Mouse (Mus musculus): ENCODE results near the gene Camk1d. TPM values are rescaled to one million over a fixed set of nuclear protein-coding genes. Genes with fewer than 3 reads are reported as not detected.

Gene Camk1d
- polyA plus RNA-seq, 1 experiment: 3.2 TPM

- no peaks in the 10 kb centered on the region for H3K4me1 ChIP-seq (ENCODE audit: control insufficient read depth, insufficient read depth, low read length)
- H3K9ac ChIP-seq (ENCODE audit: low read depth, poor library complexity, severe bottlenecking): no peak overlapping the region
- no peak overlapping the region for H3K4me3 ChIP-seq (ENCODE audit: low read depth, low read length)
- no peaks in the 10 kb centered on the region for H3K27me3 ChIP-seq (ENCODE audit: control insufficient read depth, insufficient read depth, low read length, poor library complexity, severe bottlenecking)
- H3K27ac ChIP-seq (ENCODE audit: insufficient read depth, low read length): no peak overlapping the region
- TF ChIP-seq EP300 (IDR thresholded peaks at IDR 0.05; ENCODE audit: insufficient read depth, low read depth, low read length) (no peak), CTCF (IDR thresholded peaks at IDR 0.05; ENCODE audit: low read depth, low read length) (peak; percentile 24)
- H3K9me3 ChIP-seq (replicated peaks; ENCODE audit: control insufficient read depth, insufficient read depth, low read length, poor library complexity, severe bottlenecking): no peaks in the 10 kb centered on the region
- H3K36me3 ChIP-seq (ENCODE audit: control insufficient read depth, insufficient read depth, low read length, poor library complexity, severe bottlenecking): no peaks in the 10 kb centered on the region
Measured at GRCm38 (mm10) chr2:5403850-5404249, 310.5 kb downstream of the Camk1d start.

- no peak overlapping the region for H3K4me3 ChIP-seq (ENCODE audit: low read depth, low read length)
- no peak overlapping the region for H3K9ac ChIP-seq (ENCODE audit: low read depth, poor library complexity, severe bottlenecking)
- TF ChIP-seq CTCF (IDR thresholded peaks at IDR 0.05; ENCODE audit: low read depth, low read length): no peak
- TF ChIP-seq EP300 (IDR thresholded peaks at IDR 0.05; ENCODE audit: insufficient read depth, low read depth, low read length): no peak
- no peak for TF ChIP-seq POLR2A (IDR thresholded peaks at IDR 0.05; ENCODE audit: insufficient read depth, low read length)
- H3K9me3 ChIP-seq (replicated peaks; ENCODE audit: control insufficient read depth, insufficient read depth, low read length, poor library complexity, severe bottlenecking): no peaks in the 10 kb centered on the region
- H3K27ac ChIP-seq (ENCODE audit: insufficient read depth, low read length): no peak overlapping the region
- no peaks in the 10 kb centered on the region for H3K4me1 ChIP-seq (ENCODE audit: control insufficient read depth, insufficient read depth, low read length)
- H3K36me3 ChIP-seq (ENCODE audit: control insufficient read depth, insufficient read depth, low read length, poor library complexity, severe bottlenecking): no peaks in the 10 kb centered on the region
- H3K27me3 ChIP-seq (ENCODE audit: control insufficient read depth, insufficient read depth, low read length, poor library complexity, severe bottlenecking): no peaks in the 10 kb centered on the region
Measured at GRCm38 (mm10) chr2:5402036-5402435, 312.3 kb downstream of the Camk1d start.

- Histone ChIP-seq H3K9me3 (replicated peaks; ENCODE audit: control insufficient read depth, insufficient read depth, low read length, poor library complexity, severe bottlenecking) (no peaks in the 10 kb centered on the region), H3K4me1 (ENCODE audit: control insufficient read depth, insufficient read depth, low read length) (no peaks in the 10 kb centered on the region), H3K36me3 (ENCODE audit: control insufficient read depth, insufficient read depth, low read length, poor library complexity, severe bottlenecking) (no peaks in the 10 kb centered on the region), H3K9ac (ENCODE audit: low read depth, poor library complexity, severe bottlenecking) (no peak overlapping the region), H3K27ac (ENCODE audit: insufficient read depth, low read length) (no peak overlapping the region), H3K27me3 (ENCODE audit: control insufficient read depth, insufficient read depth, low read length, poor library complexity, severe bottlenecking) (no peaks in the 10 kb centered on the region), H3K4me3 (ENCODE audit: low read depth, low read length) (no peak overlapping the region)
- TF ChIP-seq POLR2A (IDR thresholded peaks at IDR 0.05; ENCODE audit: insufficient read depth, low read length) (no peak), EP300 (IDR thresholded peaks at IDR 0.05; ENCODE audit: insufficient read depth, low read depth, low read length) (no peak), CTCF (IDR thresholded peaks at IDR 0.05; ENCODE audit: low read depth, low read length) (no peak)
Measured at GRCm38 (mm10) chr2:5398505-5398904, 315.8 kb downstream of the Camk1d start.

GRCm38 (mm10) chr2:5398043-5398442 lies 316.3 kb downstream of the Camk1d start:
- H3K9ac ChIP-seq (ENCODE audit: low read depth, poor library complexity, severe bottlenecking): no peak overlapping the region
- TF ChIP-seq EP300 (IDR thresholded peaks at IDR 0.05; ENCODE audit: insufficient read depth, low read depth, low read length) (no peak), CTCF (IDR thresholded peaks at IDR 0.05; ENCODE audit: low read depth, low read length) (no peak), POLR2A (IDR thresholded peaks at IDR 0.05; ENCODE audit: insufficient read depth, low read length) (no peak)
- no peak overlapping the region for H3K27ac ChIP-seq (ENCODE audit: insufficient read depth, low read length)
- no peak overlapping the region for H3K4me3 ChIP-seq (ENCODE audit: low read depth, low read length)
- no peaks in the 10 kb centered on the region for H3K9me3 ChIP-seq (replicated peaks; ENCODE audit: control insufficient read depth, insufficient read depth, low read length, poor library complexity, severe bottlenecking)
- H3K36me3 ChIP-seq (ENCODE audit: control insufficient read depth, insufficient read depth, low read length, poor library complexity, severe bottlenecking): no peaks in the 10 kb centered on the region
- H3K4me1 ChIP-seq (ENCODE audit: control insufficient read depth, insufficient read depth, low read length): no peaks in the 10 kb centered on the region
- H3K27me3 ChIP-seq (ENCODE audit: control insufficient read depth, insufficient read depth, low read length, poor library complexity, severe bottlenecking): no peaks in the 10 kb centered on the region

GRCm38 (mm10) chr2:5397468-5397867 lies 316.8 kb downstream of the Camk1d start:
- Histone ChIP-seq H3K4me3 (ENCODE audit: low read depth, low read length) (no peak overlapping the region), H3K36me3 (ENCODE audit: control insufficient read depth, insufficient read depth, low read length, poor library complexity, severe bottlenecking) (no peaks in the 10 kb centered on the region), H3K27ac (ENCODE audit: insufficient read depth, low read length) (no peak overlapping the region), H3K9me3 (replicated peaks; ENCODE audit: control insufficient read depth, insufficient read depth, low read length, poor library complexity, severe bottlenecking) (no peaks in the 10 kb centered on the region), H3K4me1 (ENCODE audit: control insufficient read depth, insufficient read depth, low read length) (no peaks in the 10 kb centered on the region), H3K27me3 (ENCODE audit: control insufficient read depth, insufficient read depth, low read length, poor library complexity, severe bottlenecking) (no peaks in the 10 kb centered on the region), H3K9ac (ENCODE audit: low read depth, poor library complexity, severe bottlenecking) (no peak overlapping the region)
- TF ChIP-seq EP300 (IDR thresholded peaks at IDR 0.05; ENCODE audit: insufficient read depth, low read depth, low read length) (no peak), POLR2A (IDR thresholded peaks at IDR 0.05; ENCODE audit: insufficient read depth, low read length) (no peak)

- Histone ChIP-seq H3K27me3 (ENCODE audit: control insufficient read depth, insufficient read depth, low read length, poor library complexity, severe bottlenecking) (no peaks in the 10 kb centered on the region), H3K27ac (ENCODE audit: insufficient read depth, low read length) (no peak overlapping the region), H3K36me3 (ENCODE audit: control insufficient read depth, insufficient read depth, low read length, poor library complexity, severe bottlenecking) (no peaks in the 10 kb centered on the region), H3K4me1 (ENCODE audit: control insufficient read depth, insufficient read depth, low read length) (no peaks in the 10 kb centered on the region), H3K9me3 (replicated peaks; ENCODE audit: control insufficient read depth, insufficient read depth, low read length, poor library complexity, severe bottlenecking) (no peaks in the 10 kb centered on the region), H3K9ac (ENCODE audit: low read depth, poor library complexity, severe bottlenecking) (no peak overlapping the region), H3K4me3 (ENCODE audit: low read depth, low read length) (no peak overlapping the region)
- no peak for TF ChIP-seq CTCF (IDR thresholded peaks at IDR 0.05; ENCODE audit: low read depth, low read length)
- TF ChIP-seq EP300 (IDR thresholded peaks at IDR 0.05; ENCODE audit: insufficient read depth, low read depth, low read length): no peak
- TF ChIP-seq POLR2A (IDR thresholded peaks at IDR 0.05; ENCODE audit: insufficient read depth, low read length): no peak
Measured at GRCm38 (mm10) chr2:5396415-5396814, 317.9 kb downstream of the Camk1d start.

Measured in ES-Bruce4 (cell line).